Mouse (Mus musculus) G1E (cell line): ENCODE measurements around the gene Lpgat1. TPM values are rescaled to one million over a fixed set of nuclear protein-coding genes. Genes with fewer than 3 reads are reported as not detected.

Experiments
- ATAC-seq: 2 replicates; pipeline ENCODE4 v1.8.0; 2016; ENCODE audit warnings: mild to moderate bottlenecking; ENCODE audit not compliant: insufficient number of reproducible peaks, poor library complexity, low FRiP score, severe bottlenecking; ENCODE audit errors: extremely low read depth
- DNase-seq: peaks from one replicate; pipeline ENCODE4 v3.0.0; 2012; ENCODE audit warnings: low spot score
- H3K27me3 ChIP-seq: 2 replicates; pipeline ENCODE4 v1.6.1; 2012; ENCODE audit warnings: mild to moderate bottlenecking, low read length, inconsistent platforms; ENCODE audit not compliant: insufficient read depth
- H3K36me3 ChIP-seq: replicated peaks from 2 replicates; pipeline ENCODE3; 2012; ENCODE audit warnings: mild to moderate bottlenecking, inconsistent platforms
- H3K4me1 ChIP-seq: 2 replicates; pipeline ENCODE4 v1.6.1; 2012; ENCODE audit warnings: low read depth, low read length, inconsistent platforms, mixed read lengths; ENCODE audit not compliant: insufficient read depth
- H3K4me3 ChIP-seq: 2 replicates; pipeline ENCODE4 v1.5.1; 2012; ENCODE audit warnings: low read depth, mild to moderate bottlenecking, inconsistent platforms, low read length, moderate library complexity, mixed read lengths
- H3K9me3 ChIP-seq: replicated peaks from 2 replicates; pipeline ENCODE4 v1.6.1; 2012; ENCODE audit warnings: inconsistent platforms
- CTCF ChIP-seq: IDR thresholded peaks from 2 replicates; pipeline ENCODE4 v1.5.1; 2012; ENCODE audit warnings: low read depth, low read length, inconsistent platforms, mixed read lengths
- GATA1 ChIP-seq: IDR thresholded peaks from 2 replicates; pipeline ENCODE4 v1.6.1; 2012; ENCODE audit warnings: borderline replicate concordance, low read length, inconsistent platforms, mixed read lengths
- GATA2 ChIP-seq: IDR thresholded peaks from 2 replicates; pipeline ENCODE4 v1.6.1; 2012; ENCODE audit warnings: low read depth, low read length, inconsistent platforms, borderline replicate concordance
- POLR2AphosphoS5 ChIP-seq: IDR thresholded peaks from 2 replicates; pipeline ENCODE4 v1.6.1; 2012; ENCODE audit warnings: low read depth, low read length, inconsistent platforms; ENCODE audit not compliant: insufficient replicate concordance
- TAL1 ChIP-seq: conservative IDR thresholded peaks from 2 replicates; pipeline ENCODE4 v1.6.1; 2012; ENCODE audit warnings: low read depth, low read length, inconsistent platforms, mixed read lengths
- polyA plus RNA-seq: library from polyadenylated mRNA; stranded (reverse); fragments of >175 nt; gene quantifications from 2 replicates; pipeline ENCODE4 v1.2.3, GENCODE M21; 2012
- total RNA-seq, 2 experiments: library from RNA; stranded (forward) in 1 of 2; stranded (reverse) in 1 of 2; fragments of 200-1000 nt in 1 of 2; fragments of >200 nt in 1 of 2; fragmentation: Nextera tagmentation in 1 of 2; gene quantifications; 2 replicates each; pipeline ENCODE4 v1.2.3; 2014 to 2017

The Lpgat1 gene
- total and polyA plus RNA-seq, 3 experiments: 0.11 TPM; not detected in 2

DNA sequence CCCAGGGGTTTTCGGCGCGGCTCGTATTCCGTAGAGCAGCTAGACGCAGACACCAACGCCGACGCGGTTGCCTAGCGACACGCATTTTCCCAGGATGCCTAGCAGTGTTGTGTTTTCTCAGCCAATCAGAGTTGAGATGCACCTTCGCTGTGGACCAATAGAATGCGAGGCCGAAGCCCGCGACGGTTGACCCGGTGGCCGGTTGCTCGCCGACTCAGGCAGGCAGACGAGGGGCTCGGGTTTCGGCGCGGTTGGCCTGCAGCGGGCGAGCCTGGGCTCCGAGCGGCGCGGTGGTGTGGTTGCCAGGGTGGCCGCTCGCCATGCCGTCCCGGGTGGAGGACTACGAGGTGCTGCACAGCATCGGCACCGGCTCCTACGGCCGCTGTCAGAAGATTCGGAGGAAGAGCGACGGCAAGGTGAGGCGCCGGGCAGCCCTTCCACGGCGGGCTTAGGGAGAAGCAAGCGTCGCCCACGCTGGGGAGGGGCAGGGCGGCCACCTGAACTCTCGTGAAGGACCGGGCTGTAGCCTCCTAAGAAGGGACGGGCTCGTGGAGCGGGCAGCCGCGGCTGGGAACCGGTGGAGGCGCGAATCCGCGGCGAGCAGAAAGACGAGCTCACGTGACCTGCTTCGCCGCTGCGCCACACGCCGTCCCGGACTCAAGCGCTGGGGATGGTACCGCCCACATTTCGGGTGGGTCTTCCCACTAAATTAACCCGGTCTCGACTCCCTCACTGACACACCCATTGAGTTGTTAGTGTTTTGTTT lies 103.9 kb downstream of the Lpgat1 start, which contains the start of gene Nek2:
Gene Nek2, plus strand, starts transcription at position 119 of the 766 bp plus-strand sequence.
- Histone ChIP-seq H3K36me3 (peaks cover 44% of the 10 kb centered on the region), H3K27me3 (peaks cover 13% of the 10 kb centered on the region), H3K9me3 (no peaks in the 10 kb centered on the region), H3K4me3 (peak within 1 kb of the TSS; percentile 81), H3K4me1 (peaks cover 36% of the 10 kb centered on the region)
- ATAC-seq: peak; percentile 97
- DNase-seq: peak; percentile 97
- TF ChIP-seq GATA1: no peak
- TF ChIP-seq TAL1: no peak
- no peak for TF ChIP-seq CTCF
- no peak for TF ChIP-seq POLR2AphosphoS5
- TF ChIP-seq GATA2: no peak

DNA sequence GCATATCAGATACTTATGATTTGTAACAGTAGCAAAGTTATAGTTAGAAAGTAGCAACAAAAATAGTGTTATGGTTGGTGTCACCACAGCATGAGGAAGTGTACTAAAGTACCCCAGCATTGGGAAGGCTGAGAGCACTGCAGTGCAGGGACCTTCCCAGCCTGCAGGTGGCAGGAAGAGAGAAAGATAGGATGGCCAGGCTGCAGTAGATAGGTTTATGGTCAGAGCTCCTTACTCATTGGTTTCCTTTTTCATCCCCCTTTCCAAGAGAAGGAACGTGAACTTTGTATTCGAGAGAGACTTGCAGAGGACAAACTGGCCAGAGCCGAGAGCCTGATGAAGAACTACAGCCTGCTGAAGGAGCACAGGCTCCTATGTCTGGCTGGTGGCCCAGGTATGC lies 111.5 kb downstream of the Lpgat1 start:
- DNase-seq (no peak), ATAC-seq (peak; percentile 54; the same call in 1 of the 2 replicates)
- Histone ChIP-seq H3K4me3 (no peak overlapping the region), H3K9me3 (no peaks in the 10 kb centered on the region), H3K27me3 (no peaks in the 10 kb centered on the region), H3K4me1 (peaks cover 9% of the 10 kb centered on the region), H3K36me3 (peaks cover 91% of the 10 kb centered on the region)
- TF ChIP-seq POLR2AphosphoS5: no peak
- TF ChIP-seq GATA1: no peak
- no peak for TF ChIP-seq TAL1
- TF ChIP-seq GATA2: no peak
- no peak for TF ChIP-seq CTCF

DNA sequence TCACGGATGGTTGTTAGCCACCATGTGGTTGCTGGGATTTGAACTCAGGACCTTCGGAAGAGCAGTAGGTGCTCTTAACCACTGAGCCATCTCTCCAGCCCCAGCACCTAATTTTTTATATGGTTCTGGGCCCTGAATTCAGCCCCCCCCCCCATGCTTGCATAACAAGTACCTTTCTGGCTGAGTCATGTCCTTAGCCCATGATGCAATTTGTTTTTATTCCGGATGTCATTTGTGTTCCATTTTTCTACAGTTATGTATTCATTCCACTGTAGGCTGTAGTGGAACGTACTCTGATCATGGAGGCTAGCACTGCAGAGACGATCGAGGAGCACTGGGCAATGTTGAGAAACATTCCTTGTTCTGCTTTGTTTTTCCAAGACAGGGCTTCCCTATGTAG lies 115.8 kb downstream of the Lpgat1 start:
- DNase-seq (no peak), ATAC-seq (no peak)
- Histone ChIP-seq H3K4me3 (no peak overlapping the region), H3K4me1 (peaks cover 16% of the 10 kb centered on the region), H3K9me3 (no peaks in the 10 kb centered on the region), H3K27me3 (no peaks in the 10 kb centered on the region), H3K36me3 (peaks cover 63% of the 10 kb centered on the region)
- TF ChIP-seq CTCF (no peak), GATA1 (no peak), POLR2AphosphoS5 (no peak), TAL1 (no peak)

Other genes starting within 250 kb of the Lpgat1 start
- gene Dtl, start 142.3 kb upstream of the Lpgat1 start, total RNA-seq (2014; fragmentation: Nextera tagmentation): 138 and 139 TPM in 2 replicates
- 58.0 and 65.2 TPM in 2 replicates for gene Dtl, start 142.3 kb upstream of the Lpgat1 start, total RNA-seq (2017)
- 15.8 and 19.7 TPM in 2 replicates for gene Dtl, start 142.3 kb upstream of the Lpgat1 start, polyA plus RNA-seq
- gene Ints7, start 142.2 kb upstream of the Lpgat1 start, total RNA-seq (2014; fragmentation: Nextera tagmentation): 25.9 and 28.0 TPM in 2 replicates
- 39.7 and 47.1 TPM in 2 replicates for gene Ints7, start 142.2 kb upstream of the Lpgat1 start, total RNA-seq (2017)
- gene Ints7, start 142.2 kb upstream of the Lpgat1 start, polyA plus RNA-seq: 11.8 and 20.7 TPM in 2 replicates
- 42.0 and 61.9 TPM in 2 replicates for gene Nek2, start 103.6 kb downstream of the Lpgat1 start, total RNA-seq (2014; fragmentation: Nextera tagmentation)
- gene Nek2, start 103.6 kb downstream of the Lpgat1 start, total RNA-seq (2017): 39.2 and 40.6 TPM in 2 replicates
- gene Nek2, start 103.6 kb downstream of the Lpgat1 start, polyA plus RNA-seq: 11.5 and 17.3 TPM in 2 replicates
- gene Slc30a1, start 188.9 kb downstream of the Lpgat1 start, total RNA-seq (2014; fragmentation: Nextera tagmentation): 12.0 and 14.4 TPM in 2 replicates
- 16.0 and 16.1 TPM in 2 replicates for gene Slc30a1, start 188.9 kb downstream of the Lpgat1 start, total RNA-seq (2017)
- 12.0 and 12.8 TPM in 2 replicates for gene Slc30a1, start 188.9 kb downstream of the Lpgat1 start, polyA plus RNA-seq